Mouse (Mus musculus) ES-Bruce4 (cell line): Measurements from ENCODE around the gene Camta1. TPM values are rescaled to one million over a fixed set of nuclear protein-coding genes. Genes with fewer than 3 reads are reported as not detected.

Experiments used
- H3K27ac ChIP-seq: 2 replicates; pipeline ENCODE4 v1.5.1; 2012; ENCODE audit warnings: low read length, inconsistent platforms; ENCODE audit not compliant: insufficient read depth
- H3K27me3 ChIP-seq: 2 replicates; pipeline ENCODE4 v1.6.1; 2012; ENCODE audit warnings: mild to moderate bottlenecking, low read length, inconsistent platforms; ENCODE audit not compliant: control insufficient read depth, poor library complexity, insufficient read depth, severe bottlenecking
- H3K36me3 ChIP-seq: 2 replicates; pipeline ENCODE4 v1.6.1; 2012; ENCODE audit warnings: inconsistent platforms, mild to moderate bottlenecking, low read length, moderate library complexity; ENCODE audit not compliant: control insufficient read depth, poor library complexity, insufficient read depth, severe bottlenecking
- H3K4me1 ChIP-seq: one replicate; pipeline ENCODE4 v1.8.1; 2011; ENCODE audit warnings: low read length; ENCODE audit not compliant: control insufficient read depth, insufficient read depth
- H3K4me3 ChIP-seq: 2 replicates; pipeline ENCODE4 v1.5.1; 2011; ENCODE audit warnings: low read depth, mild to moderate bottlenecking, low read length
- H3K9ac ChIP-seq: 2 replicates; pipeline ENCODE4 v1.6.1; 2012; ENCODE audit warnings: low read depth, mild to moderate bottlenecking, inconsistent platforms; ENCODE audit not compliant: poor library complexity, severe bottlenecking
- H3K9me3 ChIP-seq: replicated peaks from 2 replicates; pipeline ENCODE4 v1.6.1; 2012; ENCODE audit warnings: mild to moderate bottlenecking, low read length, inconsistent platforms; ENCODE audit not compliant: control insufficient read depth, poor library complexity, insufficient read depth, severe bottlenecking
- CTCF ChIP-seq: IDR thresholded peaks from one replicate; pipeline ENCODE4 v1.8.1; 2011; ENCODE audit warnings: low read depth, low read length
- EP300 ChIP-seq: IDR thresholded peaks from 2 replicates; pipeline ENCODE4 v1.6.1; 2011; ENCODE audit warnings: low read depth, low read length; ENCODE audit not compliant: insufficient read depth
- POLR2A ChIP-seq: IDR thresholded peaks from one replicate; pipeline ENCODE4 v1.8.1; 2011; ENCODE audit warnings: low read length; ENCODE audit not compliant: insufficient read depth
- polyA plus RNA-seq: library from polyadenylated mRNA; stranded (reverse); fragments of >200 nt; gene quantifications from 2 replicates; pipeline ENCODE4 v1.2.4, GENCODE M21; 2011; ENCODE audit warnings: low read depth; ENCODE audit not compliant: missing spikeins, insufficient read depth, insufficient read length

Camta1 gene
- polyA plus RNA-seq, 1 experiment = 85.3 TPM

GRCm38 (mm10) chr4:151263052-151263451, 598.6 kb downstream of the Camta1 start:
- Histone ChIP-seq H3K27me3 (no peaks in the 10 kb centered on the region), H3K9ac (no peak overlapping the region), H3K4me3 (no peak overlapping the region), H3K36me3 (no peaks in the 10 kb centered on the region), H3K4me1 (peaks cover 4% of the 10 kb centered on the region), H3K9me3 (no peaks in the 10 kb centered on the region), H3K27ac (no peak overlapping the region)
- TF ChIP-seq EP300 (no peak), POLR2A (no peak), CTCF (no peak)

GRCm38 (mm10) chr4:151256622-151257021, 605.1 kb downstream of the Camta1 start:
- Histone ChIP-seq H3K27ac (no peak overlapping the region), H3K36me3 (no peaks in the 10 kb centered on the region), H3K4me3 (no peak overlapping the region), H3K9me3 (no peaks in the 10 kb centered on the region), H3K27me3 (no peaks in the 10 kb centered on the region), H3K4me1 (peaks cover 4% of the 10 kb centered on the region), H3K9ac (no peak overlapping the region)
- no peak for TF ChIP-seq EP300
- TF ChIP-seq POLR2A = no peak
- no peak for TF ChIP-seq CTCF

GRCm38 (mm10) chr4:151250824-151251223, 610.9 kb downstream of the Camta1 start:
- Histone ChIP-seq H3K4me1 (no peaks in the 10 kb centered on the region), H3K27ac (no peak overlapping the region), H3K9ac (no peak overlapping the region), H3K36me3 (no peaks in the 10 kb centered on the region), H3K27me3 (no peaks in the 10 kb centered on the region), H3K9me3 (no peaks in the 10 kb centered on the region), H3K4me3 (no peak overlapping the region)
- TF ChIP-seq POLR2A (no peak), EP300 (no peak), CTCF (no peak)

- Histone ChIP-seq H3K4me1 (no peaks in the 10 kb centered on the region), H3K9ac (no peak overlapping the region), H3K9me3 (no peaks in the 10 kb centered on the region), H3K4me3 (no peak overlapping the region), H3K36me3 (no peaks in the 10 kb centered on the region), H3K27ac (no peak overlapping the region), H3K27me3 (no peaks in the 10 kb centered on the region)
- TF ChIP-seq CTCF = no peak
- no peak for TF ChIP-seq EP300
- no peak for TF ChIP-seq POLR2A
Observed at GRCm38 (mm10) chr4:151245068-151245797, 616.4 kb downstream of the Camta1 start.

- no peaks in the 10 kb centered on the region for H3K9me3 ChIP-seq
Observed at GRCm38 (mm10) chr4:151243445-151243844, 618.2 kb downstream of the Camta1 start.

GRCm38 (mm10) chr4:151242751-151243150, 618.9 kb downstream of the Camta1 start:
- peak overlapping the region; percentile 13; the same call in 1 of the 2 replicates for H3K9ac ChIP-seq
- H3K4me1 ChIP-seq = no peaks in the 10 kb centered on the region
- H3K27ac ChIP-seq = no peak overlapping the region
- H3K9me3 ChIP-seq = no peaks in the 10 kb centered on the region
- no peaks in the 10 kb centered on the region for H3K27me3 ChIP-seq
- no peaks in the 10 kb centered on the region for H3K36me3 ChIP-seq
- H3K4me3 ChIP-seq = no peak overlapping the region
- no peak for TF ChIP-seq CTCF
- TF ChIP-seq POLR2A = no peak
- TF ChIP-seq EP300 = no peak

More at GRCm38 (mm10) chr4:151243445-151243844, 618.2 kb downstream of the Camta1 start:
- no peaks in the 10 kb centered on the region for H3K36me3 ChIP-seq
- no peak overlapping the region for H3K4me3 ChIP-seq
- no peak overlapping the region for H3K27ac ChIP-seq
- no peak overlapping the region for H3K9ac ChIP-seq
- no peak for TF ChIP-seq EP300
- no peak for TF ChIP-seq CTCF
- TF ChIP-seq POLR2A = no peak
- no peaks in the 10 kb centered on the region for H3K4me1 ChIP-seq
- H3K27me3 ChIP-seq = no peaks in the 10 kb centered on the region
